Mouse (Mus musculus): ENCODE data around the gene Ntf3.

Gene Ntf3

GRCm38 (mm10) chr6:126102007-126102406 lies 64.7 kb downstream of the Ntf3 start:
- DNase-seq: no peak

DNA sequence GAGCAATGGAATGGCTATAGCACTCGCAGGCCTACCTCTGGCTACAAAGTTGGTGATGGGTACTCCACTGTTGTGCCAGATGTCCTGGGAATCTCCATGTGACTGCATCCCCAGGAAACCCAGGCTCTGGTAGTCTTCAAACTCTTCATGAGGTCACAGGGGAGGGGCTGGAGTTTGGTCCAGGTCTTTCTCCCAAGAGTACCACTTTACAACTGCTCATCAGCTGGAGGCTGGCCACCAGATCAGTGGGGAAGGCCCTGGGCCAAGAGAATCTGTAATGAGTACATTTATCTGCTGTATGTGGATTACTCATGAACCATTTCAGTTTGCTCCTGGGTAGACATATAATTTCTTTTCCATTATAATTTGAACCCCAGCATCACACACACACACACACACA lies 66.1 kb downstream of the Ntf3 start:
- DNase-seq: no peak

DNA sequence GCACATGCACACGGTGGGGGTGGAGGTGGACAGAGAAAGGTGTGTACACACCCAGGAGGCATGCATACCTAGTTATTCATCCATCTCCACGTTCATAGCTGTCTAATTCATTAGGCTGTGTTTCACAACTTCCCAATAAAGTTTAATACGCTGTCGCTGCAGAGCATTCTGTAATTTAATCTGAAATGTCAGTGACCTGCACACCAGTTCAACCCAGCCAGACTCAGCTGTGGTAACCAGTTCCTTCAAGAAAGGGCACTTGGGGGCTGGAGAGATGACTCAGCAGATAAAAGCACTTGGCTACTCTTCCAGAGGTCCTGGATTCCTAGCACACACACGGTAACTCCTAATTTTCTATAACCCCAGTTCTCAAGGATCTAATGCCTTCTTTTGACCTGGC lies 69.2 kb downstream of the Ntf3 start:
- DNase-seq: no peak

DNA sequence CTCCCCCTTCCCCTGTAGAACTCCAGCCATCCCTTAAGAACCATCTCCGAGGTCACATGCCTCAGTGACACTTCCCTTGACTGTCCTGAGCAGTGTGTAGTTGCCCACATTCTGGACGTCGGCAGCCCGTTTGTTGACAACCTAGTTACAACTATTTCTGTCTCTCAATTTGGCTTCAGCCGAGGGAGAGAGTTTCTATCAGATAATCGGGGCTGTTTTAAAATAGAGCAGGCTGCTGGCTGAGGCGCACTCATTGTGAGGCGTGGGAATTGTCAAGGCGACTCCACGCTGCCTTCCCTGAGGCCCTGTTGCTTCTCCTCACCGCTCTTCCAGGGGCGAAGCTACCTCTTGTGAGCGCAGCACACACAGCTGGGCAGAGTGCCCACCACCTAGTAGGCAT lies 70.6 kb downstream of the Ntf3 start:
- DNase-seq: no peak

- DNase-seq: no peak
These were observed 71.7 kb downstream of the Ntf3 start for GRCm38 (mm10) chr6:126095041-126095440.

DNA sequence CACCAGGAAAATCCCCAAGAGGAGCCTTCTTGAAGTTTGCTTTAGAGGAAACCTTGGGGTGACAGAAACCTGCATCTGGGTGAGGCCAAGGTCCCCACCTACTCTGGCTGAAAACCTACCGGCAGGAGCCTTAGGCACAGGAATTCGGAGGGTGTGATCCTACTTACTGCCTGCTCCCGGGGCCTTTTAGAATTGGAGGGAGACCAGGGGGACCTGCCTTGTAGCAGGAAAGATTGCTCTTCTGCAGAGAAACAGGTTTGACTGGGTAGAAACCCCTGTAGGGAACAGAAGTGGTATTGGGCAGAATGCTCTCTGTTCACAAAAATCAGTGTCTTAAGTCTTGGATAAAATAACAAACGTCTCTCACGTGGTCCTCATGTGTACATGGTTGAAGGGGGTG lies 74.7 kb downstream of the Ntf3 start:
- DNase-seq: no peak

DNA sequence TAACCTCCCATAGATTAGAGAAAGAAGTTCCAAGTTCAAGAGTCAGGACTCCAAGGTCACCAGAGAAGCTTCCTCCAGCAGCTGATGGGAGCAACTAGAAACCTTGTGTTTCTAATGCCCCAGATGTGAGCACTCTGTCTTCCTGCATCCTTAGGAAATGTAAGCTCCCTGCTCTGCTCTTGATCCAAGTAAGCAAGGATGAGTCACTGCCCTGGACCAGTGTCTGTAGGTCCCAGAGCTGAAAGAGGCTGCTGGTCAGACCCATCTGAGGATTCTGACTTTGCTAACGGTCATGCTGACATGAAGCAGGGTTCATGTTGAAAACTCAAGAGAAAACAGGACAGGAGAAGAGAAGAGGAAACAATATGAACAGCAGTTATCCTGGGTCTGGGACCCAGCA lies 76.6 kb downstream of the Ntf3 start:
- DNase-seq: no peak

GRCm38 (mm10) chr6:126088489-126089265 lies 78.0 kb downstream of the Ntf3 start:
- DNase-seq: no peak

- DNase-seq: no peak
These were observed 80.3 kb downstream of the Ntf3 start for GRCm38 (mm10) chr6:126086321-126086950.

DNA sequence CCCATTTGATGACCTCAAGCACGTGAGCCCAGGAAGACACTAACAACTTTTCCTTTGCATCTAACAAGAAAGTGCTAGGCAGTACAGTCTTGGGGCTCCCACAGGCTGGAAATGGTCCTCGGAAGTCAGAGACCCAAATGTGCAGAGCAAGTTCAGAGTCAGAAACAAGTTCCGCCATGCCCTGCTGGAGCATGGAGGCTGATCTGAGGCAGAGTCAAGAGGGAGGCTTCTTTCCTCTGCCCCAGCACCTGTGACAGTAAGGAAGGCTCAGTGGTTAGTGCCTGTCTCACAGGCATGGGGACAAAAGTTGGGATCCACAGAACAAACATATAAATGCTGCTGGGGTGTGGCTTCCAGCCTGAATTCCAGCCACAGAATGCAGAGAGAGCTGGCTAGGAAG lies 86.2 kb downstream of the Ntf3 start:
- no peak for DNase-seq

DNA sequence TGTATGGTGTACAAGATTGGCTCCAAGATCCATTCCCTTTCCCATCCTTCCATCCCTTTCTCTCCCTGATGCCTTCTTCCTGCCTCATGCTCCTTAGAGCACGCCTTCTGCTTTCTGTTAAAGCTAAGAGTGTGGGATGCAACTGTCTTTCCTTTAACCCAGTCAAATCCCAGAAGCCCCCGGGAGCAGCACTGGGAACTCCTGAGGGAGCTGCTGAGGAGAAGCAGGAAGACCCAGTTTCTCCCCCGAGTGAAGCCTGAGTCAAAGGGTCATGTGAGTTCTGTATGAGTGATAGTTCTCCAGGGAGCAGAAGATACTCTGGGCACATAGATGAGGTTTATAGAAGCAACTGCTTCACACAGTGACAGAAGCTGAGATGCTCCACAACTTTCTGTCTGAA lies 109.0 kb downstream of the Ntf3 start:
- DNase-seq: no peak

DNA sequence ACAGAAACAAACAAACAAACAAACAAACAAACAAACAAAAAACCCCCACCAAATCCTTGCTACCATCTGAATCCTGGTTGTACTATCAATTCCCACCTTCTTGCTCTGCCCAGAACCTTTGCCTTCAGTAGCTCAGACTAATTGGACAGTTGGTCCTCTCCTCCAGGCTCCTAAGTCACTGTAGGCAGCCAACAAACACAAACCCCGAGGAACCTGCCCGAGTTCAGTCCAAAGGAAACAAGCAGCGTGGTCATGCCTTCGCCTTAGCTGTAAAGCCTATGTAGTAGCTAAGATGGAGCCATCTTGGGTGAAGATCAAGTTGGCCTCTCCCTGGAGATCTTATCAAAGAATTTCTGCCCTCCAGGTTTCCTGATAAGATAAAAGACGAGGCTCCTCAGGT lies 113.6 kb downstream of the Ntf3 start:
- DNase-seq: no peak

Measured in thymus, postnatal 36 days (tissue).